Mouse (Mus musculus): ENCODE measurements around the gene Itch.
"Not testable (repeated sequence)": the region's sequence is repeated elsewhere in the genome, so short reads cannot be mapped to it uniquely, and the experiment has no call there.

Gene Itch

DNA sequence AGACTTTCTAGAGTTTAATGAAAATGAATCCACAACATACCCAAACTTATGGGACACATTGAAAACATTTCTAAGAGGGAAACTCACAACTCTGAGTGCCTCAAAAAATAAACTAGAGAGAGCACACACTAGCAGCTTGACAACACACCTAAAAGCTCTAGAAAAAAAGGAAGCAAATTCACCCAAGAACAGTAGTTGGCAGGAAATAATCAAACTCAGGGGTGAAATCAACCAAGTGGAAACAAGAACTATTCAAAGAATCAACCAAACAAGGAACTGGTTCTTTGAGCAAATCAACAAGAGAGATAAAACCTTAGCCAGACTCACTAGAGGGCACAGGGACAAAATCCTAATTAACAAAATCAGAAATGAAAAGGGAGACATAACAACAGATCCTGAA lies 16.0 kb downstream of the Itch start:
- DNase-seq: not testable (repeated sequence)

DNA sequence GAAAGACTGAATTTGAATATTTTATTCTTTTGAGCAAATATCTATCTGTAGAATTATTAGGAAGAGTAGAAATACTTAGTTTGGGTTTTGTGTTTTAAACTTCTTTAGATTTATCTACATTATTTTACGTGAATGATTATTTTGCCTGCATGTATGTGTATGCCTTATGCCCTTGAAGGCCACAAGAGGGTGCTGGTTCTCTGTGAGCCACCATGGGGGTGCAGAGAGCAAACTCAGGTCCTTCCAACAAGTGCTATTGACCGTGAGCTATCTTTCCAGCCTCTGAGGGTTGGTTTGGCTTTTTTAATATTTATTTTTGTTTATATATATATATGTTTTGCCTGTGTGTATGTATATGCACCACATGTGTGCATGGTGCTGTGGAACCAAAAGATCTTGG lies 74.1 kb downstream of the Itch start:
- DNase-seq: peak; percentile 19 to 20

DNA sequence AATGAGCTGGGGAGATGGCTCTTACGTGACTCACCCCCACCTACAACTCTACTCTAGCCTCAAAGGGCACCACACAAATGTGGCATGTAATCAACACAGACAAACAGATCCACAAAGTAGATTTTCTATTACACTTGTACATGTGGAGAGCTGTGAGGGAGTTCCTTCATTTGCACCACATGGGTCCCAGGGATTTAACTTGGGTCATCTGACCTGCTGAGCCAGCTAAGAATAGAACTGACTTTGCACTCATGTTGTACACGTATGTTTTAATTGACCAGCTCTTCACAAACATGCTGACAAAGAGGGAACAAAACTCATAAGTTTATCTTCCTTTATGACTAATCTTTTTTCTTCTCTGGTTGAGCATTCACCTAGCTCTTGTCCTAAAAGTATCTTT lies 89.8 kb downstream of the Itch start:
- no peak for DNase-seq

DNA sequence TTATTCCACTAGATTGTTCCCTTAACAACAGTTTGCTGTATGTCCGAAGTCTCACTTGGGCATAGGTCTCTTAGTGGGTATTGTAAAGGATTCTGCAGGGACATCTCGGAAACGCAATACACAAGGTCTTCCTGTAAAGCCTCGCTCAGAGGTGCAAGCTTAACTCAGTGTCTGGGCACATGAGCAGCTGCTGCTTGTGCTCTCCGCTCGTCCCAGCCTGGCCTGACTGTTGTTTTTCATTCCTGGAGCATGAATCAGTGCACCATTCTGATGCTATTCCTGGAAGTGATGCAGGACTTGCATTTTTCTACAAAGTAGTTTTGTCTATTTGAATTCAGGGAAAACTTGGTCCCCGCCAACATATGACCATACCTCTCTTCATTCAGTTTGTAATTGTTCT lies 91.4 kb downstream of the Itch start:
- no peak for DNase-seq

DNA sequence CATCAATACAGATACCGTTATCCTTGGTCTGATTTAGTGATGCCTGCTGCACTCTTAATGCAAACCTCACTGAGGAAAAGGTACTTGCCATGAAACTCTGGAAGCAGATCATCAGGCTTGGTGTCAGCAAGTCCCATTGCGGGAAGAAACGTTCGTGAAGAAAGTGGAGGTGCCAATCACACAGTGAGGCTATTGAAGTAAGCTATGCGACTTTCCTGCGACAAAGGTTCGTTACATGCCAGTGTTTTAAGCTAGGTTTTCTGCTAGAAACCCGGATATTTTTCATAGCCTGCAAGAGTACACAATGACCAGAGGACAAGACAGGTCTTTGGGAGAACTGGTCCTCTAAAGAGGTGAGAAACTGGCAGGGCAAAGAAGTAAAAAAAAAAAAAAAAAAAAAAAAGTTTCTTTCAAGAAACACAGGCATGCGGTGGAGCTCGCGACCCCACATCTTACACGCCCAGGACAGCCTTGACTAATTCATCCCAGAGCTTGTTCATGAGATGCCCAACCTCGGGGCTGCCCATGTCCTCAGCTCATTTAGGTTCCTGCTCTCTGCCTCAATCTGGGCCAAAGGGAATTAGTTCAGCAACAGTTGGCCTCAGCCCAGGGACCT lies 102.5 kb downstream of the Itch start:
- no peak for DNase-seq

DNA sequence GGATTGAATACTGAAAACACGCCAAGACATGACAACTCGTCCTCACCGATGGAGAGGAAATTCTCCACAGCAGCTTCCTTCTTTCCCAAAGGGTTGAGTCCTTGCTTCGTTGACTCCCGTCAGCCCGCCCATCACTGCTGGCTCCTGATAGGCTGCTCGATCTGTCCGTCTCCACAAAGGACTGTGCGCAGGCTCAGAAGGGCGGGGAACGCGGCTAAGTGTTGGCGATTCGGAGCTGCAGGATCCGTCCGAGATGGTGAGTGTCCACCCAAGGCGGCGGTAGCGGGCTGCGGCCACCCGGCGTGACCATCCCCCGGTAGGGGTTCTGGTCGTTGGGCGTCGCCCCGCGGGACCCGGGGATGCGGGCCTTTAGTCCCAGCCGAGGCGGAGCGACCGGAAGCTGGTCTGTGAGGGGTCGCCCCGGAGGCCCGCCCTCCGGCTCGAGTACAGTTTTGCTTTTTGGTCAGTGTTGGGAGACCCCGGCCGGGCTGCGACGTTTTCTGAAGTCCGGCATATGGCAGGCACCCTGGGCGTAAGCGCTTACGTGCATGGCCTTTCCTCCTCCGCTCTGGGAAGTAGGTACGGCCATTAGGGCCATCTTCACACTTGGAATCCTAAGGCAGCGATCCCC lies 103.2 kb downstream of the Itch start, which contains the start of gene Dynlrb1:
Gene Dynlrb1 (plus strand): TSS at position 172 of the 631 bp plus-strand sequence.
- DNase-seq: peak; percentile 99 to 100

DNA sequence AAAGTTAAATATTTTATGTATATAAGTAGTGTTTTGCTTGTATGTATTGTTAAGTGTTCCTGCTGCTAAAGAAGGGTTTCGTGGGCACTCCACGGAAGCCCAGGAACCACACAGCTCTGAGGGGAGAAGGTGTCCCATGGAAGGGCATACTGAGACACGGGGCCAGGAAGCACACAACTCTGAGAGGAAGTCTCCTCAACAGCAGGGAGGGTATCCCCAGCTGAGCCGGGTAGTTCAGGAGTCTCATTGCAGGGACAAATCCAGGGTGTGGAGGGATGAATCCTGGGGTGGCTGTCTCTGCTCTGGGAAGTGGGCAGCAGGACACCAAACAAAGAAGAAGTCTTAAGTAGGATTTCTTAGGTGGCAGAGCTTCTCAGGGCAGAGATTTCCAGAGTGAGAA lies 104.0 kb downstream of the Itch start:
- DNase-seq: no peak

DNA sequence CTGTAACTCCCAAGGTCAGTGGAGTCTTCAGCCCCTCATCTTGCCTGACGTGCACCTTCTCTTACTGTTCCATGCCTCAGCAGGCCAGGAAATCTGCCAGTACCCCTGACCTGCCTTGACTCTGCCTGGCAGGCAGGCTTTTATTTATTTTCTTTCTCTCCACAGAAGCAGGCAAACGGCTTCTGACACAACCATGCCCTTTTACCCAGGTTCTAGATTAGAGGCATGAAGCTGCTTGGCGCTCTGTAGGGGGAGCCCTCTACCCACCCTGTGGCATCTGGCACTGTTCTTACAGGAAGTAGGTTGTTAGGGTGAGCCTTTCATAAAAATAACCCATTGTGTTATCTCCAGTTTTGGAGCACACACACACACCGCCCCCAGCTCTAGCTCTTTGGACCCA lies 107.6 kb downstream of the Itch start:
- DNase-seq: no peak

DNA sequence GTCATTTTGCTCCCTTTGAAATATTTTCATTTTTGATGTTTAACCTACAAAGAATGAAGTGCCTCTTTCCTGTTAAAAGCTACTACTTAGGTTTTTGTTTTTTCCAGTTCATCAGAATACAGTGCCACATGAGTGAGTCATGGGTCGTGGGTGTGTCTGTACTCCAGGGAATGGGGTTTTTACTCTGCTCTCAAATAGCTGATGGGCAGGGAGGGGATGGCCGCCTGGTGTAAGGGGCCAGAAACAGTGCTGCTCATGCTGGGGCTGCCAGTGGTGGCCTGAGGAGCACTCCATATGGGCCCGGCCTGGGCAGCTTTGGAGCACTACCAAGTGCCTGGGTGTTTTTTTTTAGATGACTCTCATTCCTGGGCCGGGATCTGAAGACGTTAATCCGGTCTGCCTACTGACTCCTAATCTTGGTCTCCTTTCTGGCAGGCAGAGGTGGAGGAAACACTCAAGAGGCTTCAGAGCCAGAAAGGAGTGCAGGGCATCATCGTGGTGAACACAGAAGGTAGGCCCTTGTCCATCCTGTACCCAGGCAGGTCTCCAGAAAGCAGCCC lies 109.1 kb downstream of the Itch start:
- peak in 1 of 2 experiments; percentile 10 for DNase-seq

DNA sequence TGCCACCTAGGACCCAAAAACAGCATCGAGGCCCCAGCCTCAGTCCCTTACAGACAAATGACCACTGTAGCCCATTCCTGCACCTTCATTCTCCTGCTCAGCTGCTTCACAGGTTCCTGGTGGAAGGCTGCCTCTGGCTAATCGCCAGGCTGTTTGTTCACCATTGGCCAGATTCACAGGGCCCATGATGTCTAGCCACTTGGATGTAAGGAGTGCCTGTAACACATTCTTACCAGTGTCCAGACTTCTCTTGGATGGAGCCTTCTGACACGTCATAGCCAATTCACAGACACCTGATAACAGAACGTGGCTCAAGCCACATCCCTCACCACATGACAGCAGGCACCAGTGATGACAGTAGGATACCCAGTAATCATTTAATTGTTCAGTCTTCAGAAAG lies 112.9 kb downstream of the Itch start:
- DNase-seq: peak; percentile 26 to 38

DNA sequence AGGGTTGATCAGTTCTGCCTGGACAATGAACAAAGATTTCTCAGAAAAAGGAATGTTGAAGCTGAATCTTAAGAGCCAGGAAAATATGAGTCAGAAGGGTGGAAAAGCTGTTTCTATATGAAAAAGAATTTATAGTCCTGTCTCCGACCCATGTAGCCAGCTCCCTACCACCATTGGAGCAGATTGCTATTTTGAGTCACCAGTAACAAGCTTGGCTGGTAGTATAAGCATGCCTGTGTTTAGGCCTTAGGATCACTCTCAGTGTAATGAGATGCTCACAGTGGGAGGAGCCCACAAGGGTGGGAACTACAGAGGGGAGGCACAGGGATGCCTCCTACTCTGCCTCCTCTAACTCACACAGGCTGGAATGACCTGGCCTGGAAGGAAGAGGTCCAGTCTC lies 114.9 kb downstream of the Itch start:
- no peak for DNase-seq

DNA sequence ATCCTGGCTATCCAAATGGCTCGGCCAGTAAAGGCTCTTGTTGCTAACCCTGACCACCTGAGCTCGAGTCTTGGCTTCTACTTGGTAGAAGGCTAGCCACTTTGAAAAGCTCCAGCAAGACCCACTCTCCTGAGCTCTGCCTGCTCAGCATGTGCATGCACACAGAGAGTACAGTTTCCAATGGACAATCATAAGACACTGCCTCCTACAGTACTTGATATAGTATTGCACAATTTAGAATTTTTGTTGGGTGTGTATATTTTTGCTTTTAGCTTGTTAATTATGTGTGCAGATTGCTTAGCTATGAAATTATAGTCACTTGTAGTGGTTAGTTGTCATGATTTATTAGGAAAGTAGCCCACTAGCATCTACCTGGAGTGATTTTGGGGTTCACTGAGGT lies 115.4 kb downstream of the Itch start:
- DNase-seq: no peak

DNA sequence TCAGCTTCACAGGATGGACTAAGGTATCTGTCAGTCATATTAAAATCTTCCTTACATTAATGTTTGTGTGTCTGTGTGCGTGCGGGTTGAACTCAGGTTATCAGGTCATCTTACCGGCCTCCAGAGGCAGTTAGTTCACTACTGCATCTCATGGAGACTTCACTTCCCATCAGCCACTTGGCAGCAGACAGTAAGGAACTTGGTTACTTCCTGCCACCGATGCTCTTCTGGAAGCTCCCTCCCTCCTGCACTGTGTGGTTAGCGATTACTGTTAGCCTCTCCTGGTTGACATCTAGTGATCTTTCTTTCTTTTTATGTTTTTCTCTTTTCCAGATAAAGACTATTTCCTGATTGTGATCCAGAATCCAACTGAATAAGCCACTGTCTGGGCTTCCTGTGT lies 116.3 kb downstream of the Itch start:
- DNase-seq: no peak

DNA sequence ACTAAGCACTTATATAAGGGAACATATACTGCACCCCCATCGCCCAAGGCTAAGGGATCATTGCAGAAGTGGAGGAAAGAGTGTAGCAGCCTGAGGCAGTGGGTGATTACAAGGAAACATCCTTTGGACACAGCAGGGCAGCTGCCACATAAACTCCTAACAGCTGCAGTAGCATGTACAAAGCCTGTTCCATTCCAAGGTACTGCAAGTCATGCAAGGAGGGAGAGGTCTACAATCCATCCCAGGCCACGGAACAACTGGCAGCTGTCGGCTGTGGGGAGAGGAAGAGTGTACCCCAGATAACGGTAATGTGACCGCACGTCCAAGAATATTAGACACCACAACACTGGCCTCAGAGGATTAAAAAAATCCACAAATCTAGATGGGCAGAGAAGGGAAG lies 132.2 kb downstream of the Itch start:
- no peak for DNase-seq

DNA sequence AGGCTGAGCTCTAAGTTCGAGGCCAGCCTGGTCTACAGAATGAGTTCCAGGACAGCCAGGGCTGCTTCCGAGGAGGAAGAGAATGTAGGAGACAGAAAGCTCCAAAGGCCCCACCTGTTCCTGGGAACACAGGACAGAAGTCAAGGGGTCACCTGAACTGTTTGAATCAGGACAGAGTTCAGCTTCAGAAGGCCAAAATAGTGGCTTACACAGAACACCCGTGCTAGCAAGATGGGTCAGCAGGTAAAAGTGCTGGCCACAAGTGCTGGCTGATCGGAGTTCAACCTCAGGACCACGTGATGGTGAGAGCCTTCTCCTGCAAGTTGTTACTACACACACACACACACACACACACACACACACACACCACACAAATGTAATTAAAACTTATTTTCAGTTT lies 133.6 kb downstream of the Itch start:
- no peak for DNase-seq

DNA sequence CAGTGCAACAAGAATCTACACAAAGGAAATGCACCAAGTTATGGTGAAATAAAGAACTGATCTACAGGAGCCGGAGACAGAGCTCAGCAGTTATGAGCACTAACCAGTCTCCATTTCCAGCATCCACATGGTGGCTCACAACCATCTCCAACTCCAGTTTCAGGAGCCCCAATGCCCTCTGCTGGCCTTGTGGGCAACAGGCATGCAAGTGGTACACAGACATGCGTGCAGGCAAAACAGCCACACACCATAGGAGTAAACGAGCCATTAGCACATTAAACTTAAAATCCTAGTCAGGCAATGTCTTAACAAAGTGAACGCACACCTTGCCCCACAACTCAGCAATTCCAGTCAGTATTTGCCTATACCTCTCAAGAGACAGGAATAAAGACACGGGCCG lies 138.6 kb downstream of the Itch start:
- no peak for DNase-seq

DNA sequence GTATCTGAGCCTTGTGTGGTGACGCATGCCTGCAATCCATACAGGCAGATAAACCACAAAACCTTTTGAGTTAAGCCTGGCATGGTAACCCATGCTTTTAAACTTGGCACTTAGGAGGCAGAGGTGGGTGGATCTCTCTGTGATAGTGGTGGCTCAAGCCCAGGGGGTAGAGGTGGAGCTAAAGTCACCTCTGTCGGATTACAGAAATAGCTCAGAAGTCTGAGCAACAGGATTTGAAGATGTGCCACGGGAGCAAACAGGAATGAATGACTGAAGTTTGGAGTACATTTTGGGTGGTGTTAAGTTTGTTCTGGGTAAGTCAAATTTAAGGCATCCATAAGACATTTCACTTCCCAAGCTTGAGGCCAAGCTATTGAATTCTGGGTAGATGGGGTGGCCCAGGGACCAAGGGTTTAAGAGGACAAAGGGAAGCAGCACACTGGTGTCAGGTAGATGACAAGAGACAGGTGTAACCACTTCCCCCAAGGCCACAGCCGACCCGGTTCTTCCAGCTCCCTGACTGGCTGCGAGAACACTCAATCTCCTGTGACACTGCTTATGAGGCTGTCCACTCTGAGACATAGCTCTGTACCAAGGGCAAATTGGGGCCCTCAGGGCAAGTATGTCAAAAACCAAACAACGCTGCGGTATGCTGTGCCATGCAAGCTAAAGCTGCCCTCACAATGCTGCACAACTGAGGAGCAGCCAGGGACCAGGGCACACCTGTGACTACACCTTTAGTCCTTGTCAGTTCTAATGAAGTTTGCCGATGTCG lies 139.3 kb downstream of the Itch start:
- no peak for DNase-seq

DNA sequence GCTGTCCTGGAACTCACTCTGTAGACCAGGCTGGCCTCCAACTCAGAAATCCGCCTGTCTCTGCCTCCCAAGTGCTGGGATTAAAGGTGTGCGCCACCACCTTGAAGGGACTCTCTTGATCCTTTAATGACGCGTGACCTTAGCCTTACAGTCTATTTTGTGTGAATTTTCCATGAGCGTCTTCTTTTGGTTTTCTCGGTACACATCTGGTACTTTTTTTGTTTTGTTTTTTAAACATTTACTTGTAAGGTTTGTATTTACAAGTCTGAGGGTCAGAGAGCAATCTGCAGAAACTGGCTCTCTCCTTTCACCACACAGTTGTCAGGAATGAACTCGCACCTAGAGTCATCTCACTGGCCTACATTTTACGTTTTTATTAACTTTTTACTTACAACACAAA lies 140.3 kb downstream of the Itch start:
- no peak for DNase-seq

DNA sequence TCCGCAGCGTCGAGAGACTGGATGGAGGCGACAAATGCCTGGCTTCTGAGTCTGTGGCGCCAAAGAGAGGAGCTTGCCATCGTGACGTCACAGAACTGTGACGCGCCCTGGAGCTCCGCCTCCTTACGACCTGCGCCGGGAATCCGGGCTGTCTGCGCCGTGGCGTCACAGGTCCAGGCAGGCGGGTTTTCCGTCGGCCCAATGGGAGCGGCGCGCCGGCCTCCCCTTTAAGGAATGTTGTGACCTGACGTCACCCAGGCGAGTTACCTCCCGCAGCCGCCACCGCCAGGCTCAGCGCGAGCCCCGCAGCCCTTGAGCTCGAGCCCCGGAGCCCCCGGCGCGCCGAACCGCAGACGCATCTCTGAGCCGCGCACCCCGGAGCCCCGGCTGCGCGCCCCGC lies 142.9 kb downstream of the Itch start, which contains the start of gene Map1lc3a:
Gene Map1lc3a (plus strand): TSS at position 103 of the 400 bp plus-strand sequence.
- peak; percentile 98 to 99 for DNase-seq
